Mouse (Mus musculus): ENCODE results near the gene Dync1li2. TPM values are rescaled to one million over a fixed set of nuclear protein-coding genes. Genes with fewer than 3 reads are reported as not detected.

The Dync1li2 gene
- total RNA-seq, 2 experiments from 2014 or later = 34.4 to 62.9 TPM

- no peak for ATAC-seq (replicated peaks; ENCODE audit: low FRiP score, poor library complexity, severe bottlenecking)
Observed at GRCm38 (mm10) chr8:104422313-104422712, 20.5 kb downstream of the Dync1li2 start.

GRCm38 (mm10) chr8:104416022-104416421 lies 26.8 kb downstream of the Dync1li2 start:
- no peak for ATAC-seq (replicated peaks; ENCODE audit: low FRiP score, poor library complexity, severe bottlenecking)

GRCm38 (mm10) chr8:104414204-104414603 lies 28.6 kb downstream of the Dync1li2 start:
- no peak for ATAC-seq (replicated peaks; ENCODE audit: low FRiP score, poor library complexity, severe bottlenecking)

GRCm38 (mm10) chr8:104413770-104414169 lies 29.1 kb downstream of the Dync1li2 start:
- no peak for ATAC-seq (replicated peaks; ENCODE audit: low FRiP score, poor library complexity, severe bottlenecking)

DNA sequence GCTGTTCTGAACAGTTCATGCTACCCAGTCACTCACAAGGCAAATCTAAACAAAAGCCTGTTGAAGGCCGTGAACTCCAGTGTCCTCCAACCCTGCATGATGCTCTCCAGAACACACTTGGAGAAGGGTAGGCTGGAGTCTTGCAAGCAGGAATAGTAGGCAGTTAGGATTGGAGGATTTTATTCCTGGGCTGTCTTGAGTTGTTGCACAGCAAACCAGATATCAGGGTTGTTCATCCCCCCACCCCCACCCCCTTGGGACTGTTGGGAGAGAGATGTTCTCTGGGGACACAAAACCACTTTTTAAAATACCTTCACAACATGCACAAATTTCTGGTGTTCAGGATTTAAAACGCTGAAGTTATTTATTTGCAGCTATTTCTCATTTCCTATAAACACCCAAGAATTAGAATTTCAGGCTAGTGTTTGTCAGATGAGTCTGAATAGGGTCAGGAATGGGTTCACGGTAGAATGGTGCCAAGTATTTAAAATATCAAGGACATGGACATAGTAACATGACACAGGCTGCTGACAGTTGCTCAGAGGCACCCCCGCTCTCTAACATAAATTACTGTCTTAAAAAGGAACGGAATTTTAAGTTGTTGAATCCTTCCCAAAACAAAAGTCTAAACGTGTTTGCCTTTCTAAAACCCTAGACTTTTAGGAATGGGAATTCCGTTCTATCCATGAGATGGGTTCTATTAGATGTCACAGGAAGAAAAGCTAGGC lies 29.9 kb downstream of the Dync1li2 start:
- ATAC-seq (replicated peaks; ENCODE audit: low FRiP score, poor library complexity, severe bottlenecking) = no peak

DNA sequence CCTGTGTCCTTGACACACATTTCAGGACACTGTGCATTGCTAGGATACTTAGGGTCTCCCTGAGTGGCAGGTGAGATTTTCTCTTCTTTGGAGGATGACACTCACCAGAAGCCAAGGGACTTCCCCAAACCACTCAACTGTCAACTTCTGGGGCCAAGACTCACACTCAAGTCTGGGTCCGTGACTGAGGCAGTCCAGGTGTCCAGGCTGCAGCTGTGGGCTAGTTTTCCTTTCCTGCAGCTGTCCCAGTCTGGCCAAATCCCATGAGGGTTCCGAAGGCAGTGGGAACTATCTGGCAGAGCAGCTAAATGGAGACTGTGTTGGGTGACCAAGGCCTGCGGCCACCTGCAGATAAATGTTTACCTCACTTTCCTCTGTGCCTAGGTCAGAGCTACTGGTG lies 30.9 kb downstream of the Dync1li2 start:
- no peak for ATAC-seq (replicated peaks; ENCODE audit: low FRiP score, poor library complexity, severe bottlenecking)

DNA sequence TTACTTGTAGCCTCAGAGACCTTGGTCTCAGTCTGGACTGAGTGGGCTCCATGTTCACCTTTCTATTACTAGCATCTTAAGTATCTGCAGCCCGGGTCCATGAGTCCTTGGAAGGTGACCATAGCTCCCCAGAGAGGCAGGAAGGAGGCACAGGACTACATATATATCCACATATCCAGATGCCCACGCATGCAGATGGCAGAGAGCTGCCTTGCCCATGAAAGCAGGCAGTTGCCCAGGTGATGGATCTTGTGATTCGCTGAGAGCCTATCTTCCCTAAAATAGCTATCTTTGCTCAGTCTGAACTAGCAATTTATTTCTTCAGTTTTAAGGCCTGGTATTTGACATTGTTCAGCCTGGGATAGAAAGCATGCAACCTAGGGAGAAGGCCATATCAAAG lies 31.4 kb downstream of the Dync1li2 start:
- ATAC-seq (replicated peaks; ENCODE audit: low FRiP score, poor library complexity, severe bottlenecking) = no peak

- no peak for ATAC-seq (replicated peaks; ENCODE audit: low FRiP score, poor library complexity, severe bottlenecking)
Observed at GRCm38 (mm10) chr8:104410628-104411273, 32.1 kb downstream of the Dync1li2 start.

DNA sequence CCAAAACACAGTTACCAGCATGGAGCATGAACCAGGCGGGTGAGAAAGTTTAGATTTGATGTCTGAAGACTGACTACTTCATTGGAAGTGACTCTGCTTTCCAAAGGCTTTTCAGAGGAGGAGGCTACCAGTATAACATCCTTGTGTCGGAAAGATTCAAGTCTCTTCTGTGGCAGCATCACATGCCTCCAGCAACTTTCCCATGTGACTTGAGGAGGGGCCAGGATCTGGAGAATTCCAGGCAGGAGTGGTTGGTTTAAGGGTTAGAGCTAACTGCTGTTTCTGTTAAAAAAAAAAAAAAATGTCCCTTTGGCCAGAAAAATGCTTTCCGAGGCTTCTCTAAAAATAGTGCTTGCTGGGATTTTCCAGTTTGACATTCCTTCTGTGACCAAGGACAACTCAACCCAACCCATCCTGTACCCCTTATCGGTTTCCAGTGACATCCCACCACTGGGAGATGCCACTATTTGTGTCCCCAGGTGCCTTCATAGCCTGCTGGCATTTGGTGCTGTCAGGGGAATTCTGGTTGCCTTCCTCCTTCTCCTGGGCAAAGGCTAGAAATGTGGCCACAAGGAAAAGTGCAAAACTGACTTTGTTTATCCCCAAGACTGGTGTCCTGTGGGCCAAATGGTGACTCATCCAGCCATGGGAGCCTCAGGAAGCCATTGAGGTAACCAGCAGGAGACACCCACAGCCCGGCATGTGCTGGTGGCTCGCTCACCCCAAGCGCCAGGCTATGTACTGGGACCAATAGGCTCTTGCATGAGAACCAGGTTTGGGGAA lies 34.3 kb downstream of the Dync1li2 start:
- ATAC-seq (replicated peaks; ENCODE audit: low FRiP score, poor library complexity, severe bottlenecking) = no peak

DNA sequence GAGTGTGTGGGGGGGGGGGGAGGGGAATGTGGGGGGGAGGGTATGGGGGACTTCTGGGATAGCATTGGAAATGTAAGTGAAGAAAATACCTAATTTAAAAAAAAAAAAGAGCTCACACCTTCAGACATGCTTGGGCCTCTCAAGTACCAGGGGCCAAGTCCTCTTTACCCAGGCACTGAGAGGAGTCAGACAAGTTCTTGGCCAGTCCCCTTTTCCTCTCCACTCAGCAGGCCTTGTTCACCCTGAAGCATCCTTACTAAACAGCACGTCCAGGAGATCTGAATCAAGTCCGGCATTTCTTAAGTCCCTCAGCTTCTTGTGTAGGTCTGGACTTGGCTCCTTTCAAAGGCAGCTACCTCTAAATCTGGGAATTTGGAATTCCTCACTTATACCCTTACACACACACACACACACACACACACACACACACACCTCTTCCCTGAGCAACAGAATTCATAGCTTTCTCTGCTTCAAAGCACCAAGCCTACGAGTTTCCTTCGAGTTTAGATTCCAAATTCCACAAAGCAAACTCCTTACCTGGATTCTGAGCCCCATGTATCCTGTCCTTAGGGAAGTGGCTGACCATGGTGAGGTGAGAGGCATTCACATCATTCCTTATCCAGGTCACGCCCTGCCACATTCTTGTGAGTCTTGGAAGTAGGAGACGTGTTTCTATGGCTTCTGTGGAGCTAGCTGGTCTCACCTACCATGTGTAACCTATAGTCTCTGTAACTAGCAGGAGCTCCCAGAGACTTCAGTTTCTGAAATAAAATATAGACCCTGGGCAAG lies 36.3 kb downstream of the Dync1li2 start:
- ATAC-seq (replicated peaks; ENCODE audit: low FRiP score, poor library complexity, severe bottlenecking) = no peak

- ATAC-seq (replicated peaks; ENCODE audit: low FRiP score, poor library complexity, severe bottlenecking) = no peak
Observed at GRCm38 (mm10) chr8:104405430-104406187, 37.2 kb downstream of the Dync1li2 start.

DNA sequence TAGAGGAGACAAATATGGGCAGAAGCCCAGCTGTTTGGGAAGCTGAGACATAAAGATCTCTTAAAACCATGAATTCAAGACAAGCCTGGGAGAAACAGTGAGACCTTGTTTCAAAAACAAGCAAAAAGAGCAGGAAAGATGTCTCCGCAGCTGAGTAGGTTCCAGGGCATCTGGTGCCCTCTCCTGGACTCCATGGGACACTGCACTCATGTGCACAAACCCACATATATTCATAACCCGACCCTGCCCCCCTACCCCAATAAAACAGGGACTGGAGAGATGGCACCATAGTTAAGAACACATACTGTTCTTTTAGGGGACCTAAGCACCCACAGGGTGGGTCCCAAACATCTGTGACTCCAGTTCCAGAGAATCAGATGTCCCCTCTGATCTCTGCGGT lies 39.3 kb downstream of the Dync1li2 start:
- no peak for ATAC-seq (replicated peaks; ENCODE audit: low FRiP score, poor library complexity, severe bottlenecking)

DNA sequence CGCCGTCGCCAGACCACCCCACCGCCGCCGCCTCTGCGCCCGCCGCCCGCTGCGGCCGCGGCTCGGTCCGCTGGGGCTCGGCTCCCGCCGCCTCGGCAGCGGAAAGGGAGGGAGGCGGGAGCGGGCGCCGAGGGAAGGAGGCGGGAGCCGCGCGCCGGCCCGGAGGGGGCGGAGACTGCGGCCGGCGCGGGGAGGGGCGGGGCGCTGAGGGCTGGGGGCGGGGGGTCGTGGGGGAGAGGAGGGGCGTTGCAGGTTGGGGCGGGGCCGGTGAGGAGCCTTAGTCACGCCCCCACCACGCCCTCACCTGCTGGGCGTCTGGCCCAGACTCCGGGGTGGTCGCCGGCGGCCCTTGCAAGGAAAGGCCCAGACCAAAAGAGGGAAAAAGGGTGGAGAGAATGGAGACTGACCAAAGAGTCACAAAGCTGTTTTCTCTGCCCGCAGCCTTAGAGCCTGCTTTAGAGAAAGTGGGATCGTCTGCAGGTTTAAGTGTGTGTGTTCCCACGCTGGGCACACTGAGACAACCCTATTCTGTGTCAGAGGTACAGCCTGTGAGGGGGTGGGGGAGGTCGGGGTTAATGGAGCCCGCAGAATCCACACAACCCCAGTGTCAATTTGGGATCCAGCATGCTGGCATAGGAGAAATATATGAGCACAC lies 47.0 kb downstream of the Dync1li2 start, which contains the start of gene Cmtm4:
Gene Cmtm4, minus strand, starts transcription at position 105 of the 655 bp plus-strand sequence.
- ATAC-seq (replicated peaks; ENCODE audit: low FRiP score, poor library complexity, severe bottlenecking) = no peak

DNA sequence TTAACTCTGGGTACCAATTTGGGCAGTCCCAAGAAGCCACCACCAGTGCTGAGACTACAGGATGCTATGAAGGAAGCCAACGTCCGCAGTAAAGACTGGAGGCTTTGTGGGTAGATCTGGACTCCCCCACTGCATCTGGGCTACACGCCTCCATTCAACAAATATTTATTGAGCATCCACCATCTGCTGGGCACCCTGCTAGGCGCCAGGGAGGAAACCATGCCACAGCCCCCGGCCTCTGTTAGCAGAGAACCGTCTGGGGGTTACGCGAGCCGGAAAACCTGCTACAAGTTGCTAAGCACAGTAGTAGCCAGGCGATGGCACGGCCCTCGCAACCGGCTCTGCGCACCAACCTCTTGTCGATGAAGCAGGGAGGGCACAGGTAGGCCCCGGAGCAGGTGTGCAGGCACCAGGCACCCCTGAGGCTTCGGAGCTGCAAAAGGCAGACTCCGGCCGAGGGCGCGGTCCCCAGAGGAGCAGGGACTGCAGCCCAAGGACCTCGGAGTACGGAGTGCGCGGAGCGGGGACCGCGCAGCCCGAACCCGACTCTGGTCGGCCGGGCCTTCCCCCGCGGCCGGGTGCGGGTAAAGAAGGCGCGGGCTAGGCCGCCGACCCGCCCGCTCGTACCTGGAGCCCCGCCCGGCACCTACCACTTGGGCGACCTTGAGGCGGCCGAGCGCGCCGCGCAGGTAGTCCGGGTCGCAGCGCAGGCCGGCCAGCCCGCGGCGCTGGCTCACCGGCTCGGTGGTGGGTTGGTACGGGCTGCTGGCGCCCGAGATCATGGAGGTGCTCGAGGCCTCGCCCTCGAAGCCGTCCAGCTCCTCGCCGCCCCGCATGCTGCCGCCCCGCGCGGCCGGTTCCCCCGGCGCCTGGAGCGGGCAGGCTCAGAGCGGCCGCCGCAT lies 47.8 kb downstream of the Dync1li2 start:
- peak; percentile 39; the same call in 1 of the 2 replicates for ATAC-seq (replicated peaks; ENCODE audit: low FRiP score, poor library complexity, severe bottlenecking)

- ATAC-seq (replicated peaks; ENCODE audit: low FRiP score, poor library complexity, severe bottlenecking) = no peak
Observed at GRCm38 (mm10) chr8:104393767-104394166, 49.1 kb downstream of the Dync1li2 start.

- no peak for ATAC-seq (replicated peaks; ENCODE audit: low FRiP score, poor library complexity, severe bottlenecking)
Observed at GRCm38 (mm10) chr8:104393139-104393538, 49.7 kb downstream of the Dync1li2 start.

DNA sequence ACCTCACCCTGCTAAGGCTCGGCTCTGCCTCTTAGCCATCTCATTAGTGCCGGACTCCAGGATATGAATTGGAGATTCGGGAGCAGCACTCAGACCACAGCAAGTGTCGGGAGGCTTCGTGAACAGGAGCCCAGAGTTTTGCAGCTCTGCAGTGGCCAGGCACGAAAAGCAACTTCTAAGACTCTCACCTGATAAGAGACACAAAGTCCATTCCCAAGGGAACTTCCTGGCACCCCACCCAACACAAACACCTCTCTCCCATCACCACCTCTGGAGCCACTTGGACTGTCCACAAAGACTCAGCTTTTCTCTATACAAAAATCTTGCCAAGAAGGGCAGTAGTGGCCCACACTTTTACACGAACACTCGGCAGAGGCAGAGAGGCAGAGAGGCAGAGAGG lies 52.6 kb downstream of the Dync1li2 start:
- ATAC-seq (replicated peaks; ENCODE audit: low FRiP score, poor library complexity, severe bottlenecking) = no peak

GRCm38 (mm10) chr8:104387980-104388379 lies 54.9 kb downstream of the Dync1li2 start:
- ATAC-seq (replicated peaks; ENCODE audit: low FRiP score, poor library complexity, severe bottlenecking) = 0 out of 2 replicates have a peak, but pooled peaks have one; percentile 19
